Comparison of ENCODE assay signal across 8 mouse cellular contexts in the genomic region with DNA sequence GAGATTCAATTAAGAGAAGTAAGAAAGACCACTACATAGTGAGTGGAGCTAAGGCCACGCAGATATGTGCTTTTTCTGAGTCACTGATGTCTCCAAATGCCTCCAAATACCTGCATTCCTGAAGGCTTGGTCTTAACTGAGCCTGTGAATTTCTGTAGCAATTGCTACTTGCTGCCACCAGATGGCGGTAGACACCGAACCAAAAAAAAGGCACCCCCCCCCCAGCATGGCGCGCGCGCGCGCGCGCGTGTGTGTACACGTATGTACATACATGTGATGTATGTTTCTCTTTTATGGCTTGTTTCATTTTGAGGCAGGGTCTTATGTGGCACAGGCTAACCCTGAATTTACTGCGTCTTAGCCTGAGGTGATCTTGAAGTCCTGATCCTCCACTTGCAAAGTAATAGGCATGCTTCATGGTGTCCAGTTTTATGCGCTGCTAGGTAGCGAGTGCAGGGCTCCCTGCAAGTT. TPM values are rescaled to one million over a fixed set of nuclear protein-coding genes. Genes with fewer than 3 reads are reported as not detected.
A peak's percentile ranks its signal among the peaks of the same experiment; 100 is the strongest.
DNase-seq lines count a peak whose midpoint lies in the region; ATAC-seq and TF ChIP-seq lines count a peak whose summit lies in the region.

No protein-coding gene starts in this region.

- DNase-seq in cerebellum, adult 9-10 months = peak; percentile 30
- no peak for DNase-seq in cerebellum, adult 11-12 months
- DNase-seq in 416B (ENCODE audit: low read depth) = peak; percentile 56
- peak; percentile 17 for DNase-seq in c-Kit-positive CD71-positive TER-119-positive erythroid progenitor cells, embryonic 14.5 days (ENCODE audit: low spot score)
- peak; percentile 63 for DNase-seq in hindbrain, embryonic 10.5 days (ENCODE audit: low spot score)
- no peak for DNase-seq in gastrocnemius, postnatal 36 days

- H3K4me3 ChIP-seq in hindbrain, embryonic 10.5 days = peak overlapping the region; percentile 34
- no peak overlapping the region for H3K4me3 ChIP-seq in liver, embryonic 15.5 days (replicated peaks)
- no peak overlapping the region for H3K4me3 ChIP-seq in small intestine, adult 2 months (ENCODE audit: low read depth, low read length)

- no peak for ATAC-seq in liver, embryonic 15.5 days (ENCODE audit: insufficient read depth)

- H3K9ac ChIP-seq in liver, embryonic 15.5 days = no peak overlapping the region

- TF ChIP-seq POLR2A in small intestine, adult 2 months (IDR thresholded peaks at IDR 0.05; ENCODE audit: low read depth, low read length) = no peak

- intact Hi-C loops in gastrocnemius, postnatal 36 days (cut with DNase I) = no loop called here

- peak overlapping the region; percentile 33; the same call in 1 of the 2 replicates for H3K4me2 ChIP-seq in liver, embryonic 15.5 days

- no peak overlapping the region for H3K27ac ChIP-seq in hindbrain, embryonic 10.5 days
- no peak overlapping the region for H3K27ac ChIP-seq in liver, embryonic 15.5 days (replicated peaks)
- H3K27ac ChIP-seq in small intestine, adult 2 months (ENCODE audit: insufficient read depth, low read depth, low read length) = no peak overlapping the region

- no peaks in the 10 kb centered on the region; the same call in 1 of the 2 replicates for H3K9me3 ChIP-seq in hindbrain, embryonic 10.5 days
- H3K9me3 ChIP-seq in liver, embryonic 15.5 days (replicated peaks) = no peaks in the 10 kb centered on the region

- 19% methylated on average over 16 of the region's 16 CpGs for WGBS in hindbrain, embryonic 10.5 days
- 14% methylated on average over 16 of the region's 16 CpGs for WGBS in liver, embryonic 15.5 days (ENCODE audit: insufficient replicate concordance)
- WGBS in small intestine, adult 2 months = 18% methylated on average over 16 of the region's 16 CpGs

- TF ChIP-seq CTCF in small intestine, adult 2 months (IDR thresholded peaks at IDR 0.05; ENCODE audit: extremely low read depth, insufficient read length, insufficient replicate concordance, low read depth, low read length) = peak; percentile 81; the same call in 1 of the 2 replicates

- no peaks in the 10 kb centered on the region for H3K36me3 ChIP-seq in hindbrain, embryonic 10.5 days
- no peaks in the 10 kb centered on the region for H3K36me3 ChIP-seq in liver, embryonic 15.5 days (replicated peaks)
- H3K36me3 ChIP-seq in small intestine, adult 2 months (ENCODE audit: control insufficient read depth, insufficient read depth, low read length) = no peaks in the 10 kb centered on the region

- no peaks in the 10 kb centered on the region for H3K27me3 ChIP-seq in hindbrain, embryonic 10.5 days (ENCODE audit: insufficient read depth, poor library complexity, severe bottlenecking)
- no peaks in the 10 kb centered on the region for H3K27me3 ChIP-seq in liver, embryonic 15.5 days
- no peaks in the 10 kb centered on the region for H3K27me3 ChIP-seq in small intestine, adult 2 months (ENCODE audit: control insufficient read depth, insufficient read depth, low read length)

- no peaks in the 10 kb centered on the region for H3K4me1 ChIP-seq in hindbrain, embryonic 10.5 days (replicated peaks)
- H3K4me1 ChIP-seq in liver, embryonic 15.5 days (replicated peaks) = no peaks in the 10 kb centered on the region
- H3K4me1 ChIP-seq in small intestine, adult 2 months (ENCODE audit: control insufficient read depth, insufficient read depth, insufficient read length, low read length) = no peaks in the 10 kb centered on the region

RNA-seq across cellular contexts. Expression of gene Aurkc, which starts 54.3 kb away (rescaled TPM):
- not detected in 2 replicates for polyA plus RNA-seq in hindbrain, embryonic 10.5 days (2016; fragmentation: Nextera tagmentation; extraction: Ambion mirVana)
- not detected in 2 replicates for polyA plus RNA-seq in liver, embryonic 15.5 days (2015; fragmentation: Nextera tagmentation; extraction: Ambion mirVana)
- polyA plus RNA-seq in small intestine, adult 2 months (2012; rRNA removed) = not detected in 2 replicates
- total RNA-seq in gastrocnemius, postnatal 36 days (2021) = not detected

Comparison
In these comparisons a context has a peak if more than half of its experiments do, and no peak if none do; other contexts are left out.
1. DNase-seq: peak in cerebellum, adult 9-10 months (single experiment), 416B (single experiment), c-Kit-positive CD71-positive TER-119-positive erythroid progenitor cells, embryonic 14.5 days (single experiment) and hindbrain, embryonic 10.5 days (single experiment); none in cerebellum, adult 11-12 months (single experiment) and gastrocnemius, postnatal 36 days (0 of 2).